Mouse (Mus musculus) thymus, adult 18-20 months (tissue): Measurements from ENCODE around the gene Snap47.

Source experiments
- DNase-seq, 2 experiments: peaks; one replicate each; pipeline ENCODE4 v3.0.0; 2022; ENCODE audit warnings: mixed read lengths in 2 of 2

Snap47 gene

DNA sequence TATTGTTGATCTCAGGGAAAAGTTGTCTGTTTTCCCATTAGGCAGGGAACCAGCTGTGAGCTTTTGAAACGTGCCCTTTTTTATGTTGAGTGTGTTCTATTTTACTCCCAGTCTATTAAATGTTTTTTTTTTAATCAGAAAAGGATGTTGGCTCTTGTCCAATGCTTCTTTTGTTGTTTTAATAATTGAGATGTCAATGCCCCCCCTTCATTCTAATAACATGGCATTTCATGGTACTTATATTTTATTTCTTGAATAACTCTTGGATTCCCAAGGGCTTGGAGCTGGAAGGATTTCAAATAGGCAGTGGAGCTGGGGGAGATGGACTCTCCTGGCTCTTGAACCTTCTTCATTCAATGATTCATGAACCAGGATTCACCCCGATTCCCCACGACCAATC, 85.0 kb downstream of the Snap47 start:
- DNase-seq, result no peak

DNA sequence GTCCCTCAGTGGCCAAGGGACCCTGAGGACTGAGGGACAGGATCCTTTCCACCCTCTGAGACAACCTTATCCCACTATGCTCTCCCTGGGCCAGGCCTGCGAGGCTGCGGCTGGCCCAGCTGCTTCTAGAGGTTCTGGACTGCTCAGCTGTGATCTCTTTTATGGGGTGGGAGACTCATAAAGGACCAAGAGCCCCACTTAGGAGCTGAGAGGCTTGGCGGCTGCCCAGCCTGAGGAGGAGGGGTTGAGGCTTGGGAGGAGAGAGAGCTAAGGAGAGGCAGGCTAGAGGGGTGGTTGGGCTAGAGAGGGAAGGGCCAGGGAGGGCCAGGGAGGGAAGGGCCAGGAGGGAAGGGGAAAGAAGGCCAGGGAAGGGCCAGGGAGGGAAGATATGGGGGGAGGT, 86.6 kb downstream of the Snap47 start:
- DNase-seq, result no peak

DNA sequence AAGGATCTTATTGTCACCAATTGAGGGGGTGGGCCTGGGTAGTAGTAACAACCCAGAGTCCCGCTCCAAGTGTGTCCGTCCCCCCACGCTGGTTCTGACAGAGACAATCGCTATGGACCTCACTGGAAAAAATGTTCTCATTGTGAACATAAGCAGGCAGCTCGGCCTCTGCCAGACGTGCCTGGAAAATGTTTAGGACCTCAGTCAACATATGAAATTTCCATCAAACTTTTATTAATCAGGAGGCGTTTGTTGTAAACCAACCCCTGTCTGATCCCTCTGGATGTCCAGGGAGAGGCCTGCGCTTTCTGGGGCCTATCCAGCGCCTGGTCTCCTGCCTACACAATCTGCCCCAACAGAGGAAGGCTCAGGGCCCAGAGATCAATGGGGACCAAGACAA, 87.0 kb downstream of the Snap47 start:
- no peak for DNase-seq

DNA sequence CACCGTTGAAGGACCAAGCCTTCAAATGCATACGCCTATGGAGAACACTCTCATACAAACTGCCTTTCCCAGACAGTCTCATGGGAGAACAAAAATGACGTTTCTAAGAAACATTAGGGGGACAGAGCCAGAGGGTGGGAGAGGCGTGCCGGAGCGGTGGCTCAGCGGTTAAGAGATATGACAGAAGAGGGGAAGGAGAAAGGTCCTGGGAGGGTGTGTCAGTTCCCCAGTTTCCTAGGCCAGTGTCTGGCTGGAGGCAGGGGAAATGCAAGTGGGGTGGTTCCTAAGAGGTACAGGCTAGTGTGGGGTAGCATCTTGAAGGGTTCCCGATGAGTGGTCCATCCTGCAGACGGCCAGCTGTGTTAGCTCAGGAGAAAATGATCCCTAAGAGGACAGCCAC, 89.7 kb downstream of the Snap47 start:
- no peak for DNase-seq
